Mouse (Mus musculus): ENCODE data around the gene Negr1.

Negr1 gene

DNA sequence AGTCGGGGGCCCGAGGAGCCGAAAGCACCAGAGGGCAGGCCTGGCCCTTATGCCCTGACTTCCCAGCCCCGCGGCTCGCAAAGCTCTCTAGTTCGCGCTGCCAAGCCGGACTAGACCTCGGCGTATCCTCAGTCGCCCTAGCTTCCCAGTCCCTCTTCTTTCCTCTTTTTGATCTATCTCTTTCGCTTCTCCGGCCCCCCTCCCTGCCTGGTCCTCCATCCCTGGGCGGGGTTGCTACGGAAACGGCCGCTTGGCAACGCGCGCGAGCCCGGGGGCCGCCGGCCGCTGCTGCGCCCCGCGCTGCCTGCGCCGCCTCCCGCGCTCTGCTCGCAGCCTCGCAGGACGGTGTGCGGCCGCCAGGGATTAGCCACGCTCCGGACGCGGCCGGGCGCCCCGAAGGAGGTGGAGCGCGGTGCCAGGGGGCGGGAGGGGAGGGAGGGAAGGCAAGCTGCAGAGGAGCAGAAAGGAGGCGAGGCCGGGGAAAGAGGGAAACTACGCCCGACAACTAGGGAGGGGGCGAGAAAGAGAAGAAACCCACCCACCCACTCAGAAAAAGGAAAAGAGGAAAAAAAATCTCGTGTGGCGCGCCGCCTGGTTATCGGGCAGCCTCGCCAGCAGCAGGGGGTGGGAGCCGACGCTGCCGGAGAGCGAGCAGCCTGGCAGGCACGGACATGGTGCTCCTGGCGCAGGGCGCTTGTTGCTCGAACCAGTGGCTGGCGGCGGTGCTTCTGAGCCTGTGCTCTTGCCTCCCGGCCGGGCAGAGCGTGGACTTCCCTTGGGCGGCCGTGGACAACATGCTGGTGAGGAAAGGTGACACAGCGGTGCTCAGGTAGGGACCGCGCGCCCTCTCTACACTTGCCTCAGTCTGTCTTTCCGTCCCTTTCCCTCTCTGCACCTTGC is at the start of gene Negr1:
Gene Negr1, plus strand, starts transcription at position 271 of the 900 bp plus-strand sequence.
- DNase-seq (ENCODE audit: low read depth, low spot score) = peak; percentile 71

DNA sequence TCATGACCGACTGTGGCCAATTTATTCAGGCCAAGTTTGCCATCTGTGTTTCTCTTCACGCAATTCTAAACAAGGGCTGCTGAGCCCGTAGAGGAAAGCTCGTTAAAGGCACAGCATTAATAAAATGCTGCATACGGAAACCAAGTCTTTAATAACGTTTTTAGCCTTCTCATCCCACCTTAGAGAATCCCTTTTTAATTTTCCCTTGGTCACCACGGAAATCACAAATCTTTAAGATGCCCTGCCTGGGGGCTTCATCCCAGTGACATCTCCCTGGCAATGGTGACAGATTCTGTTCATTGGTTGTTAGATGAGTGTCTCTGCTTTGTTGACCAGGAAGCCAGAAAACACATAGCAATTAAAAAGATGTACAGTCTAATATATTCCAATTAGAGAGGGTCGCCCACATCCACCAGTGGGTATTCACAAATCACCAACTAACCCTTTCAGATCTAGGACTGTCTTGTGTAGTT is 35.1 kb upstream of the Negr1 start:
- DNase-seq (ENCODE audit: low read depth, low spot score) = no peak

DNA sequence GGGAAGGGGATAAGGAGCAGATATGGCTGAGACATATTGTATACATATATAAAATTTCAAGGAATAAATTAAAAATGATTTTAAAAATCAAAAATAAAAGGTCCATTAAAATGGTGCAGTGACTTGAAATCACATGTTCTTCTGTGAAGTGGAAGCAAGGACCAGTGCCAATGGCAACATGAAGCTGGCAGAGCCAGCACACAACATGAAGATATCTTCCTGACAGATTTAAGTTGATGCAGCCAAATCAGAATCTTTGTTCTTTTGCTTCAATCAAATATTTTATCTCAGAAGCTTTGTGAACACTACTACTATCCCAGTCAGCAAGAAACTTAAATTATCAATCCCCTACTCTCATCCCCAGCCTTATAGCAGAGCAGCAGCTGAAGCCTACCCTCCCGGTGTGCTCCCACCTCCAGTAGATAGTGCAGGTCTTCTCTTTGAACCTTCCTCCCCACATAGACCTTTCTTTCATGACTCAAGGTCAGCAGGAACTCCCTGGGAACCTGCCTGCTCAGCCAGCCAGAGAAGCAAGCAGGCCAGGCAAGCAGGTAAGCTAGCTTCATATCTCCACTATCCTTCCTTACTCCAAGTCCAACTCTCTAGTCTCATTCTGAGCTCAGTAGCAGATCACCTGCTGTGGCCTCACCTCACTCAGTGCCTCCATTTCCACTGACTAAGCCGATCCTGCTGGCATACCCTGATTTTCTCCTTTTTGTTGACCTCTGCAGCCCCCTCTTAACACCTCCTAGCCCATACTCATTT is 34.2 kb upstream of the Negr1 start:
- no peak for DNase-seq (ENCODE audit: low read depth, low spot score)

DNA sequence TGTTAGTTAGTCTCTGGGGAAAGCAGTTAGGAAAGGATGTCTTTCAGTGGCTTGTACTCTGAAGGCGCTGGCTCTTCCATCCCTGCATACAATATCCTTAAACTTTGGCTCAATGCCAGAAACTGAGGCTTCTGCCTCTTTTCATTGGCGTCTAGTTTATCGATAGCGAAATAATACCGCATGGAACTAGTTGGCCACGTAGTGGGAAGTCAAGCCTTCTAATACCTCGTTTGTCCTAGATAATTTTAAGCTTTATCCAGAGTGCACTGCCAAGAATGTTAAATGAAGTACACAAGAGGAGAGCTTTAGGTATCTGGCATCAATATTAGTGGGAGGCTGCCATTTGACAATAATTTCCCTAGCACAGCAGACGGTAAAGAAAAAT is 2.2 kb upstream of the Negr1 start:
- no peak for DNase-seq (ENCODE audit: low read depth, low spot score)

DNA sequence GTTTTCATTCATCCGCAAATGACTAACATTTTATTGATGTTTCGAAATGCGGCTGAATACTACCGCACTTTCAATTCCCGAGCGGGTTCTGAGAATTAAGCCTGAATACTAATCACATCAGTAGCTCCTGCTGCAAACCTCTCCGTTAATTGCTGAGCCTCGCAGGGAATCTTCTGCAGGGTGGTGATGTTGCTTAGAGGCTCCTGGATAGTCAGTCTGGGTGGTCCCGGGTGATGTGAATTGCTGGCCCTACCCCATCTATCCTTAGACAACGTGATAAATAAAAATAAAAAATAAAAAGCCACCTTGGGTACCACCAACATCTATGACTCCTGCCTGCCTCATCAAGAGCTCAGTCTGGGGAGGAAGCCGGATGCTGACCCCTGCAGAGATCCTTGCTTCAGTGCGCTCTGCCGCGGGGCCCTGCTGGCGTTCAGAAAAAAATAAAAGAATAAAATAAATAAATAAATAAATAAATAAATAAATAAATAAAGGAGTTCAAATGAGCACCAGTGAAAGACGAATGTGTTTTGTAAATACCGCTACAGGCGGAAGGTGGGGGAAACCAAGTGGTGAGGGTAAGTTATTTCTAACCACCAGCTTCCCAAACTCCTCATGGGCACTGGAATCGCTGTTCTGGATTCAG is 1.6 kb upstream of the Negr1 start:
- no peak for DNase-seq (ENCODE audit: low read depth, low spot score)

DNA sequence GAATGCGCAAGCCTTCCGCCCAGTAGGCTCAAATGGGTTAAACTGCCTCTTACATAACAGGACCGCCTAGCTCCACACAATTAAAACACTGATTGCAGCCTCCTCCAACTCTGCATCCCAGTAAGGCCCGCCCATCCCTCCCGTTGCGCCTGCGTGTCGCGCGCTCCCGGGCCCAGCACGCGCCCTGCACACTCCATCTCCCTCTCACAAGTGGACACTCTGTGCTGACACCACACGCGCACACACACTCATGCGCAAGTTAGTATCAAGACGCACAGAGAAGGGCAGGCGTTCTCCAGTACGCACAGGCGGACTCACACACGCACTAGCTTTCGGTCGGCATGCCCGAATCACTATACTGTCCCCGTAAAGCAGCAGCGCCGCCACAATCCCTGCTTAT is 828 bp upstream of the Negr1 start:
- peak; percentile 72 for DNase-seq (ENCODE audit: low read depth, low spot score)

DNA sequence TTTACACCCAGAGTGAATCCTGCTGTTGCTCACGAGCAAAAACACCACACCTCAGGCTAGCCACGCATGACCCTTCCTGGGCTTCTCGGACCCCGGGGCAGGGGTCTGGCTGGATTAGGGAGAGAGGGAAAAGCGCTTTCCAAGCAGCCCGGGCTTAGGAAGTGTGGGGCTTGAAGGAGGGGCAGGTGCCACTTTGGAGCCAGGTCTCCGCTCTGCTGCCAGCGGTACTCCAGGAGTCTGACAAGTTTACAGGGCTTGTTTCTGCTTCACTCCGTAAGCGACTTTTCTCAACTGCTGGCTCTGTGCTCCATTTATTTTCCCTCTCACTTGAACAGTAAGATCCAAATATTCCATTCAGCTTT is 811 bp downstream of the Negr1 start:
- no peak for DNase-seq (ENCODE audit: low read depth, low spot score)

DNA sequence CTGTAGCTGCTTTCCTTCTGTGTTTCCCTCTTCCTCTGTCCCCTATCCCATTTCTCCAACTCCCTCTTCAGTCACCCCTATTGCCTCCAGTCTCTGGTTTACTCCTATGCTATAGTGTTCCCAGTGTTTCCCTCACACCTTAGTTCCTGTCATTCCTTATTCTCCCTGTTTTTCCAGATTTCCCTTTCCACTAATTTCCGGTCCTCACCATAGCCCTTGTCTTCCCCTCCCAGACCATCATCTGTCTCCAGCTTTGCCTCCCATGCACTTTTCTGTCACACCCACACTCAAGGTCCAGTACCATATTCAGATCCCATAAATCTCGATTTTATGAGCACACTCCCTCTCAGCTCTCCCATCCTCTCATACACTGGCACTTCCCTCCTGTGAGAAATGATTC is 1.2 kb downstream of the Negr1 start:
- no peak for DNase-seq (ENCODE audit: low read depth, low spot score)

DNA sequence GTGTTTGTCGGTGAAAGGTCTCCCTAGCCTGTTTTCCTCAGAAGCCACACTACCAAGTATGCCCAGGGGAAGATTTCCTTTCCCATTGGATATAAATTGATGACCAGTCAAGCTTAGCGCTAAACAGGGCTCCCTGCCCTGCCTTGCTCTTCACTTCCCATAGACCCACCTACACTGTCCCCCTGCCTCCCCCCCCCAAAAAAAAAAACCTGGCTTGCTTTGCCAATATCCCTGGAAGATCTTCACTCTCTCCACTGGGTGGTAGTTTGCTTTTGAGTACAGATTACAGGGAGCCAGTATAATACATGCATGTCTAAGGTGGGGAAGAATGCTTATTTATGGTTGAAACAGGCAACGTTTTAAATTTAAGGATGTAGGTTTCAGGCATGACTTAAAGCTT is 1.8 kb downstream of the Negr1 start:
- no peak for DNase-seq (ENCODE audit: low read depth, low spot score)

DNA sequence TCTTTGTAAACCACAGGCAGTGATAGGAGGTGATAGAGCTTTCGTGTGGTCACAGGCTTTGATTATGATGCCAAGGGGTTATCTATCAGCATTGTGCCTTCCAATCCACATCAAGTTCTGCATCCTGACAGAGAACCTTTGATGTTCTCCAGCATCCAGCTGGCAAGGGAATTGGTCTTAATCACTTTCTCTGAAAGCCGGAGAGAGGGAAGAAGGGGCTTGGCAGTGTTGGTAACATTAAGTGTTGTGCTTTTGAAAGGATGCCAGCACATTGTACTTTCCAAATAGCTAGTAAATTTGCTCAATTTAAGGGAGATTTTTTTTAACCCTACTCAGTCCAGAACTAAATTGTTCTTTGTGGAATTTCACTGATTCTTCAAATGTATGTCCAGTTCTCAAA is 11.9 kb downstream of the Negr1 start:
- no peak for DNase-seq (ENCODE audit: low read depth, low spot score)

DNA sequence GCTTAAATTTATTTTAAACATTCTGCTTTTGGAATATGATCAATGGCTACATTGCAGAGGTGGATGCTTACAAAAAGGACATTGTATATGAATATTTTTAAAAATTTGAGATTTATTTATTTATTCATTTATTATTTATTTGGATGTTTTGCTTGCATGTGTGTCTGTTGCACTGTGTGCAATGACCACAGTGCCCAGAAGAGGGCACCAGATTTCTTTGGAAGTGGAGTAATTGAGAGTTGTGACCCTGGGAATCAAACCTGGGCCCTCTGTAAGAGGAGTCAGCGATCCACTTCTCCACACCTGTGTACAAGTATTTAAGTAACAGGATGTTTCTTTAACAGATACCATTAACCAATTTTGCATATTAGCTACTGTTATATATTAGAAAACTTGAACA is 14.7 kb downstream of the Negr1 start:
- peak; percentile 61 for DNase-seq (ENCODE audit: low read depth, low spot score)

DNA sequence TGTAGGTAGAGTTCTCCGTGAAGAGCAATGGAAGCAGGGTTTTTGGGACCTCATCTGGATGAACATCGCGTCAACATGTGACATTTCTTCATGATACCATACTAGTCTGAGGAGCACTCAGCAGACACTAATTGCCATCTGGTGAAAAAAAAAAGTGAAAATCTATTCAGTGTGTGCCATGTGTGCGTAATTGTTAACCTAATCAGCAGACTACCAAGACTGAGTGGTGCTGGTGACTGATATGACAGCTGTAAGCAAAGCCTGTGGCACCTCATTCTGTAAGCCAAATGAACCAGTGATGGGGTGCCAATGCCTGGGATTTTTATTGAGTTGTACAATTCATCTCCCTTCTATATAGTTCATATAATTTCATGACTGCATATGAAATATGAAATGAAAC is 29.0 kb downstream of the Negr1 start:
- DNase-seq (ENCODE audit: low read depth, low spot score) = no peak

DNA sequence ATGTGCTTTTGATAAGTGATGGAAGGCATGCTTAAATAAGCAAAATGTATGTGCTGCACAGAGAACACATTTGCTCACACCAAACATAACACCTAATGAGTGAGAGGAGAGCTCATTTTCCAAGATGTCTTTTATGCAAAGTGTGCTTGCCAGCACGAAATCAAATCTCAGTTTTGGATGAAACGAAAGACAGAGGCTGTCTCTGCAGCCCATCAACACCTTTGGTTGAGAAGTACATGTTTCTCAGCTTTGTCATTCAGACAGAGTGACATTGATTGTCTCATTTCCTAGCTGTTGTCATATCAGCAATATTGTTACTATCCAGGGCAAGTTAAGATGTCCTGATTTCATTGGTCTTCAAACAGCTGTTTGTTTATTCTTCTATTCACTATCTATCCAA is 29.5 kb downstream of the Negr1 start:
- DNase-seq (ENCODE audit: low read depth, low spot score) = no peak

DNA sequence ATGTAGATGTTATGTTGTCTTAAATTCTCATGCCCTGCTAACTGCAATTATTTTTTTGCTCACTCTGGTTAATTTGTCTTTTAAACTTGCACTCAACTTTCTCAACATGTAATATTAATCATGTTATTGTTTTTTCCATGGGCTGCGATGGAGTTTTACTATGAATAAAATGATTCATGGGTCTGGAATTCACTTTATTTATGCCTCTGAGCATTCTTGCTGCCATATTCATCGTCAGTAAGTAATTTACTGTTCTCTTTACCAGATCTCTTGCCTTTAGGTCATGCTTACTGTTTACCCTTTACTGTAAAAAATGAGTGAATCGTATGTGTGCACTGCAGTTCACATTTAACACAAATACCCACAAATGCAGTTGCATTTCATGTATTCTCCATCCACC is 45.3 kb downstream of the Negr1 start:
- no peak for DNase-seq (ENCODE audit: low read depth, low spot score)

DNA sequence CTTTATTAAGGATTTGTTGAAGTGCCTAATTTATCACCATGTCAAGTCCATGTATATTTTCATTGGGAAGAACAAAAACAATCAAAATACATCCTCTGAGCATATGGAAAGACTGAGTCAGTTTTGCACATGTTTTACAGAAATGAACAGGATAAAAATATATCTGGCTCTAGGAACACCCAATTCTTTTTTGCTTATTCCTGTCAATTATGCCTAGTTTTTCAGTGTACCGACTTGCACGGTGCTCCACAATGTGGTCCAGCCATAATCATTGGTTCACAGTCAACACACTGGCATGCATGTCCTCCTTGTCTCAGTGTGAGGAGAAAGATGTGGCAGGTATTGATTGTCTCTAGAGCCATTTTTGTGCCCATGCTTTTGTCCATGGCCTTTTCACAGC is 58.3 kb downstream of the Negr1 start:
- no peak for DNase-seq (ENCODE audit: low read depth, low spot score)

DNA sequence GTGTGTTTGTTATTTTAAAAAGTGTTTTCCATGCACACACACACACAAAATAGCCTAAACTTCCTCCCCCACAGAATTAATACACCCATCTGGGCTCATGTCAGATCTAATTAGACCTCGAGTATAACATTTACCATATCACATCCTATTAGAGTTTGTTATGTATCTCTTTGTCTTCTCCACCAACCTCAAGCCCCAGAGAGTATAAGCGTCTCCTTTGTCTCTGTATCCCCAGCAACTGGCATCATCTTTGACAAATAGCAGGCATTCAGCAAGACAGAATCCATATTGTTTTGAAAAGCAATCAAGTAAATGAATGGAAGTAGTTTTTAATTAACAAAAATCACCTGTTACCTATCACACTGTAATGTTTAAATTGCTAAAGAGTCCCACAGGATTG is 67.0 kb downstream of the Negr1 start:
- DNase-seq (ENCODE audit: low read depth, low spot score) = no peak

DNA sequence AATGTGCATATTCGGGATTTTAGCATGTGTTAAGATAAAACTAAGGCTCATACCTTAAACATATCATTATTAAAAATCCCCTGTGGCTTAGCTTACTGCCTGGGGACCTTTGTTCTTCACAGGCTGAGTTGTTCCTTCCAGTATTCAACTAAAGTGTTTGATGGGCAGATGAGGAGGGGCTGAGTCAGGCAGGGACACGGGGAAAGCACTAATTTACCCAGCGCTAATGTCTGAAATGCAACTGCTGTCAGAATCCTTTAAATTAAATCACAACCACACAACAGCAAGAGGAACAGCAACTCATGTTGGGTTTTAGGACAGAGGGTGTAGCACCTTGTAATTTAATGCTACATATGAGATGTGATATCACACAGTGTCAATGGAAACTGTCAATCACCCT is 71.3 kb downstream of the Negr1 start:
- DNase-seq (ENCODE audit: low read depth, low spot score) = no peak

DNA sequence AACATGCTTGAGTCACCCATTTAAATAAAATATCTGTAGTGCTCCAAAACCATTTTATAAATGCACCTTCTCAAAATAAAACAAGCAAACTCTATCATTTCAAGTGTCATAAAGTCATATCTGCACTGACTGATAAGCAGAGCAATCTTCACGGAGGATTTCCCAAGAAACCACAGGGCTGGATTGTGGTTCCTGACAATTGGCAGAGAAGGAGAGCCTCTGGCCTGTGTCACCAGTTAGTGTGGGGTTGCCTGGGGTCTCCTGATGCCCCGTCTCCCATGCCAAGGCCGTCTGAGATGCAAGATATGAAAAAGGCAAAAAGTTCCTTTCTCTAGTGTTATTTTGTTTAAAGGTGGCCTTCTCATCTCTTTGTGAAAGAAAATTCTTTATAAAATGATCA is 77.8 kb downstream of the Negr1 start:
- no peak for DNase-seq (ENCODE audit: low read depth, low spot score)

DNA sequence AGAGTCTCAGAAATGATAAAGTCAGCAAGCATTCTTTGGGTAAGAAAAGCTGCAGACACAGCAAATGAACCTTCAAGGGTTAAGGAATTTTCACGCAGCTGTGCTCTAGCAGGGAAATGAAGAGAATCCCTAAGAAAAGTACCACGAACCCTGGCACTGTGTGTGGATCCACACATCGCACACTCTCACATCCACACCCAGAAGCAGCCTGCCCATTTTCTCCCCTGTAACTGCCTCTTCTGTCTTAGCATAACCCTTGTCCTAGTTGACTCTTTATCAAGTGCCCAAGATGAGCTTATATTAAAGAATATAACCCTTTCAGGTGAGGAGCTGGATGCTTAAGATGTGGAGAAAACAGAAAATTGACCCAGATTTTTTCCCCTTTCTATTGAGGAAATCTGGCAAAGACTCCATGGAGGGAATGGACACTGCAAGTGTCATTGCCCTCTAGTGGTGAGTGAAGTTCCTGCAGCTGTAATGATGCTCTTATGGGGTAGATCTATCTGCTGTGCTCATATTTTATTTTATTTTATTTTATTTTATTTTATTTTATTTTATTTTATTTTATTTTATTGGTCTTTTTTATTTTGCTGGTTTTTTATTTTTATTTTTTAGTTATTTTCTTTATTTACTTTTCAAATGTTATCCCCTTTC is 82.2 kb downstream of the Negr1 start:
- peak; percentile 60 for DNase-seq (ENCODE audit: low read depth, low spot score)

DNA sequence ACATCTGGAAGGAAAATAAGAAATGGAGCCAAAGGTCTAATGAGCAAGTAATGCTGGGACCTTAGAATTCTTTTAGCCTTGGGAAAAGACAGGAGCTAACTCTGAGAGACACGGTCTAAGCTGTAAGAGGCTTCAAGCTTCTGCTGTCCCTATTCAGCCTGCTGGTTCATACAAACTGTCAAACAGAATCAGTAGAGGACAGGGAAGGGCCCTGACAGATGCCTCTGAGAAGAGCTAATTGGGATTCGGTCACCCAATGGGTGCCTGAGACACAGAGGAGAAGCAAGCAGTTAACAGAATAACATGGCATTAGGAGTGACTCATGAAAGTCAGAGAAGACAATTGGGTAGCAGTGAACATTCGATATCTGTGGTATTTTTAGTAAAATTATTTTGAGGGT is 86.8 kb downstream of the Negr1 start:
- DNase-seq (ENCODE audit: low read depth, low spot score) = no peak

DNA sequence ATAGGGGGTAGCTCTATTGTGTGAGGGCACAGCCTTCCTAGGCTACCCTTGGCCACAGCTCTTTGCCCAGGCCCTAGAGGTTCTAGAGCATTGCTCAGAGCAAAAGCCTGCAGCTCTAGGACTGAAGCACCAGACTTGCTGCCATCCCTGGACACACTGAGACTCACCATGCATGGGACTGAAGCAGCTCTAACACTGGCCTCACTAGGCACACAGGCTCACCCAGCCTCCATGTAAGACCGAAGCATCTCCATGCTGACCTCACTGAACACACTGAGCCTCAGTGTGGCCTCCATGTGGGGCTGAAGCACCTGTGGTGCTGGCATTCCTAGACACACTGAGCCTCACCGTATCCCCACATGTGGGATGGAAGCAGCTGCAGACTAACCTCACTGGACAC is 101.0 kb downstream of the Negr1 start:
- DNase-seq (ENCODE audit: low read depth, low spot score) = no peak

DNA sequence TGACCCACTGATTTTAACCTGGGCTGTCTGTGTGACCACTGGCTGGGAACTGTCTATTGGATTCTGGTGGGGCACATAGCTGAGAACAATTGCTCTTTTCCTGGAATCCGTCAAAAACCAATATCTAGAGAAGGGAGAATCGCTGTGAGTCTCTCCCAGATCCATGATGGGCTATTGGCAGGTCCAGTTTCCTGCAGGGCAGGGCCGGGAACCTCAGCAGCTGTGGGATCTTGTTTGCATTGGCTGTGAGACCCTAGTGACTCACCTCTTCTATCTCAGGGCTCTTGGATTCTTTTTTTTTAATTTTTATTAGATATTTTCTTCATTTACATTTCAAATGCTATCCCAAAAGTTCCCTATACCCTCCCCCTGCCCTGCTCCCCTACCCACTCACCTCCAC is 111.0 kb downstream of the Negr1 start:
- DNase-seq (ENCODE audit: low read depth, low spot score) = no peak

All from R1 (cell line).